Mouse (Mus musculus): ENCODE data around the gene Il18r1. TPM values are rescaled to one million over a fixed set of nuclear protein-coding genes. Genes with fewer than 3 reads are reported as not detected.

Il18r1 gene
- polyA plus RNA-seq, 1 experiment from 2014 or later = not detected

DNA sequence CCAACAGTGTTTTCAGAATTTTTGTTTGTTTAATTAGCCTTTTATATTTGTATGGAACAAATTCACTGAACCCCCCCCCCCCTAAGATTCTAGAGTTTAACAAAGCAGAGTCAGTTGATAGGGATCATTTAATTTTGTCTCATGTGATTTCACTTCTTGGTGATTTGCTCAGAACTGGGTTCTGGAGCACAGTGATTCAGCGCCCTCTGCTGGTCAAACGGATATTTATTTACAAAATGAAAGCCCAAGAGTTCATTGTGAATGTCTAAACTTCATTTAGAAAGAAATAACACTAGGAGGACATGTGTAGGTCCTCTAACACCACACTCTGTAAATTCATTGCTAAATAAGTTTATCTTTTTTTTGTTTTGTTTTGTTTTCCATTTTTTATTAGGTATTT is 79.3 kb downstream of the Il18r1 start:
- no peaks in the 10 kb centered on the region for H3K27me3 ChIP-seq (ENCODE audit: control insufficient read depth, insufficient read depth, low read length)

DNA sequence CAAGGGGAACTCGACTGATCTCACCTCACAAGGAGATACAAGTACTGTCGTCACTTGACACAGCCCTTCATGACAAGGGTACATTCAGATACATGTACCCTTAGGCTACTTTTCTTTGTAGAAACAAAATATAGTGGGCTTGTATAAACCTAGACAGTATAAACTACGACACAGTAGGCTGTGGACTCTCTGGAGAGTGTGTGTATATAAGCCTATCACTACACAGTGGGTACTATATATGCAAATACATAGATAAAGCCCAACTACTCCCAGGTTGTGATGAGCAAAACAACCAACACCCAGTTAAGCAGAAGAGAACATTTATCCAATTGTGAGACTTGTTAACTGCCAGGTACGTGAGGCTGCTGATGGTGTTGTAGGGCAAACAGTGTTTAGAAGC is 81.3 kb downstream of the Il18r1 start:
- H3K4me1 ChIP-seq (ENCODE audit: control insufficient read depth, insufficient read depth, low read length) = no peaks in the 10 kb centered on the region
- H3K27ac ChIP-seq (replicated peaks; ENCODE audit: low read depth, low read length) = no peak overlapping the region
- no peak overlapping the region for H3K9ac ChIP-seq (ENCODE audit: low read length)
- H3K4me3 ChIP-seq (ENCODE audit: low read depth, low read length) = no peak overlapping the region
- WGBS = 86% methylated on average over 4 of the region's 4 CpGs
- H3K4me2 ChIP-seq (ENCODE audit: low read depth, severe bottlenecking) = no peak overlapping the region
- H3K27me3 ChIP-seq (ENCODE audit: control insufficient read depth, insufficient read depth, low read length) = no peaks in the 10 kb centered on the region
- no peaks in the 10 kb centered on the region for H3K9me3 ChIP-seq (ENCODE audit: control insufficient read depth, low read length)
- no peak for DNase-seq (ENCODE audit: low spot score)
- no peak for ATAC-seq (ENCODE audit: insufficient number of reproducible peaks, low FRiP score, low TSS enrichment, low read depth)
- H3K36me3 ChIP-seq (ENCODE audit: control insufficient read depth, insufficient read depth, low read length) = no peaks in the 10 kb centered on the region

More for the DNA sequence above, 79.3 kb downstream of the Il18r1 start:
- no peak overlapping the region for H3K4me3 ChIP-seq (ENCODE audit: low read depth, low read length)
- ATAC-seq (ENCODE audit: insufficient number of reproducible peaks, low FRiP score, low TSS enrichment, low read depth) (no peak), DNase-seq (ENCODE audit: low spot score) (peak; percentile 74)
- no peaks in the 10 kb centered on the region for H3K36me3 ChIP-seq (ENCODE audit: control insufficient read depth, insufficient read depth, low read length)
- H3K9me3 ChIP-seq (ENCODE audit: control insufficient read depth, low read length) = no peaks in the 10 kb centered on the region
- no peak overlapping the region for H3K9ac ChIP-seq (ENCODE audit: low read length)
- H3K4me1 ChIP-seq (ENCODE audit: control insufficient read depth, insufficient read depth, low read length) = no peaks in the 10 kb centered on the region
- H3K4me2 ChIP-seq (ENCODE audit: low read depth, severe bottlenecking) = no peak overlapping the region
- whole genome bisulfite sequencing = 0% methylated on average over 2 of the region's 2 CpGs
- H3K27ac ChIP-seq (replicated peaks; ENCODE audit: low read depth, low read length) = no peak overlapping the region

DNA sequence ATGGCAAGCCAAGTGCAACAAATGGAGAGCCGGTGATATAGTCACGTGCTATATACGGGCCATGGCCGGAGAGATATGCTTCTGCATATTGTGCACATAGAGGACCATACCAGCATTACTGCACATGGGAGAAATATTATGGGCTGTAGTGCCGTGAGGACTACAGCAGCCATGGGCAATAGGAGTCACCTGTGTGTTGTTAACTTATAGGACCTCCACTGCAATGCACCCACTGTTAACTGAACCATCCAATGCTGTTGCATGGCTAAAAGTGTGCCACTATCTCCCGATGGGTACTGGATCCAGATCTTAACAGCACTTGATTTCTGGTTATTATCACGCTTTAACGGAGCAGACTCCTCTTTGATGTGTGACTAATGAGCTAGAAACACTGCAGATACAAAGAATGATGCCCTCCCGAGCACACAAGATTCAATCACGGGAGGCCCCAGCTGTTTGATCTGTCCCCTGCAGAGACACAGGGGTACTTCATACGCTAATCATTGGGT is 81.8 kb downstream of the Il18r1 start:
- ATAC-seq (ENCODE audit: insufficient number of reproducible peaks, low FRiP score, low TSS enrichment, low read depth) (no peak), DNase-seq (ENCODE audit: low spot score) (no peak)
- Histone ChIP-seq H3K9ac (ENCODE audit: low read length) (no peak overlapping the region), H3K4me1 (ENCODE audit: control insufficient read depth, insufficient read depth, low read length) (no peaks in the 10 kb centered on the region), H3K4me2 (ENCODE audit: low read depth, severe bottlenecking) (no peak overlapping the region), H3K36me3 (ENCODE audit: control insufficient read depth, insufficient read depth, low read length) (no peaks in the 10 kb centered on the region), H3K27me3 (ENCODE audit: control insufficient read depth, insufficient read depth, low read length) (no peaks in the 10 kb centered on the region), H3K27ac (replicated peaks; ENCODE audit: low read depth, low read length) (no peak overlapping the region), H3K4me3 (ENCODE audit: low read depth, low read length) (no peak overlapping the region), H3K9me3 (ENCODE audit: control insufficient read depth, low read length) (no peaks in the 10 kb centered on the region)
- 72% methylated on average over 11 of the region's 11 CpGs for WGBS

DNA sequence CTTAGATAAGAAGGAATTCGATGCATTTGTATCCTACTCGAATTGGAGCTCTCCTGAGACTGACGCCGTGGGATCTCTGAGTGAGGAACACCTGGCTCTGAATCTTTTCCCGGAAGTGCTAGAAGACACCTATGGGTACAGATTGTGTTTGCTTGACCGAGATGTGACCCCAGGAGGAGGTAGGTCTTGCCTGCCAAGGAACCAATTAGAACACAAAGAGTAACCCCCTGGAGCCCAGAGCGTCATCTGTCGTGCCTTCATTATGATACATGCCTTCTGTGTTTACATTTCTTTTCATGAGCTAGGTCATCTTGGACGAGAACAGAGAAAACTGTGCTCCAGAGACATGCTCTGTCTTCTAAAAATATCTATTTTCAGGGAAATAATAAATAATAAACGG is 82.4 kb downstream of the Il18r1 start:
- no peak for DNase-seq (ENCODE audit: low spot score)
- no peaks in the 10 kb centered on the region for H3K4me1 ChIP-seq (ENCODE audit: control insufficient read depth, insufficient read depth, low read length)
- H3K4me3 ChIP-seq (ENCODE audit: low read depth, low read length) = no peak overlapping the region
- no peak overlapping the region for H3K4me2 ChIP-seq (ENCODE audit: low read depth, severe bottlenecking)
- no peak for ATAC-seq (ENCODE audit: insufficient number of reproducible peaks, low FRiP score, low TSS enrichment, low read depth)
- H3K36me3 ChIP-seq (ENCODE audit: control insufficient read depth, insufficient read depth, low read length) = no peaks in the 10 kb centered on the region
- H3K9me3 ChIP-seq (ENCODE audit: control insufficient read depth, low read length) = no peaks in the 10 kb centered on the region
- no peak overlapping the region for H3K9ac ChIP-seq (ENCODE audit: low read length)
- H3K27me3 ChIP-seq (ENCODE audit: control insufficient read depth, insufficient read depth, low read length) = no peaks in the 10 kb centered on the region
- 76% methylated on average over 10 of the region's 10 CpGs for WGBS
- no peak overlapping the region for H3K27ac ChIP-seq (replicated peaks; ENCODE audit: low read depth, low read length)

Other genes with a start within 250 kb of the Il18r1 start
- 1.8 and 2.0 TPM in 2 replicates for gene Il1r1, start 240.5 kb upstream of the Il18r1 start, polyA plus RNA-seq (2014; fragmentation: Nextera tagmentation; extraction: Ambion mirVana)
- gene Il1rl2, start 140.9 kb upstream of the Il18r1 start, polyA plus RNA-seq (2014; fragmentation: Nextera tagmentation; extraction: Ambion mirVana) = 0.88 and 1.1 TPM in 2 replicates
- gene Il1rl1, start 36.0 kb upstream of the Il18r1 start, polyA plus RNA-seq (2014; fragmentation: Nextera tagmentation; extraction: Ambion mirVana) = 0.11 and 0.12 TPM in 2 replicates
- 0.12 and 0.28 TPM in 2 replicates for gene Il18rap, start 49.8 kb downstream of the Il18r1 start, polyA plus RNA-seq (2014; fragmentation: Nextera tagmentation; extraction: Ambion mirVana)
- not detected in 2 replicates for gene Slc9a4, start 114.5 kb downstream of the Il18r1 start, polyA plus RNA-seq (2014; fragmentation: Nextera tagmentation; extraction: Ambion mirVana)
- 0.07 TPM in 2 replicates for gene Slc9a2, start 215.0 kb downstream of the Il18r1 start, polyA plus RNA-seq (2014; fragmentation: Nextera tagmentation; extraction: Ambion mirVana)